Mouse (Mus musculus): ENCODE data around the gene Mrpl51. TPM values are rescaled to one million over a fixed set of nuclear protein-coding genes. Genes with fewer than 3 reads are reported as not detected.

Mrpl51 gene
- polyA plus RNA-seq, 1 experiment from 2014 or later: 184 TPM

- Histone ChIP-seq H3K36me3 (ENCODE audit: control insufficient read depth, insufficient read depth, low read length) (no peaks in the 10 kb centered on the region), H3K9ac (ENCODE audit: low read depth, low read length) (peak within 1 kb of the TSS; percentile 70), H3K4me1 (replicated peaks; ENCODE audit: control insufficient read depth, insufficient read depth, low read length) (no peaks in the 10 kb centered on the region), H3K9me3 (ENCODE audit: control insufficient read depth, low read length) (no peaks in the 10 kb centered on the region), H3K4me2 (replicated peaks; ENCODE audit: low read depth, low read length) (peak within 1 kb of the TSS; percentile 97), H3K4me3 (ENCODE audit: low read depth, low read length) (peak within 1 kb of the TSS; percentile 71), H3K27me3 (ENCODE audit: control insufficient read depth, insufficient read depth, low read length) (no peaks in the 10 kb centered on the region), H3K27ac (ENCODE audit: low read depth, low read length) (peak within 1 kb of the TSS; percentile 40; the same call in 1 of the 2 replicates)
- WGBS: under 1% methylated on average over 47 of the region's 48 CpGs
- peak; percentile 92 for DNase-seq (ENCODE audit: low spot score)
- peak; percentile 97 for ATAC-seq (ENCODE audit: low FRiP score)
These were observed 23.8 kb downstream of the Mrpl51 start, which contains the start of gene Vamp1 for GRCm38 (mm10) chr6:125215148-125215954. Gene Vamp1 (plus strand): TSS chr6:125215551.

DNA sequence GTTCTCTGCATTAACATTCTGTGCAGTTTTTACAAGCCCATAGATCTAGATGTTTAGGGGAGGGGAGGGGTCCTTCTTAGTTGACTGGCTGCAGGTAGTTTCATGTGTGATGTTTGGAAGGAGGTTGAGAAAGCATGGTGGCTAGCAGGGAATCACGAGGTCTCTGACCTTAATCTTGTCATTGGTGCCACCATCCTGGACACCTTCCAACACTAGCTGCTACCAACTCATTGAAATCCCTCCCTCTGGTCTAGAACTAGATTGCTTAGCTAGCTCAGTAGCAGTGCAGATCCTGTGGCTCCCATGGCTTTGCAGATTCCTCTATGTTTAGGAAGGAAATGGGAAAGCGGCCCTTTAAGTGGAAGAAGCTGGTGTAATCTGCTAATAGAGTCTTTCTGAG is 25.3 kb downstream of the Mrpl51 start:
- WGBS: 82% methylated on average over 2 of the region's 2 CpGs
- no peak overlapping the region for H3K4me2 ChIP-seq (replicated peaks; ENCODE audit: low read depth, low read length)
- ATAC-seq (ENCODE audit: low FRiP score) (no peak), DNase-seq (ENCODE audit: low spot score) (no peak)
- H3K4me1 ChIP-seq (replicated peaks; ENCODE audit: control insufficient read depth, insufficient read depth, low read length): no peaks in the 10 kb centered on the region
- H3K9me3 ChIP-seq (ENCODE audit: control insufficient read depth, low read length): no peaks in the 10 kb centered on the region
- no peak overlapping the region for H3K27ac ChIP-seq (ENCODE audit: low read depth, low read length)
- no peak overlapping the region for H3K9ac ChIP-seq (ENCODE audit: low read depth, low read length)
- no peak overlapping the region for H3K4me3 ChIP-seq (ENCODE audit: low read depth, low read length)
- no peaks in the 10 kb centered on the region for H3K27me3 ChIP-seq (ENCODE audit: control insufficient read depth, insufficient read depth, low read length)
- H3K36me3 ChIP-seq (ENCODE audit: control insufficient read depth, insufficient read depth, low read length): no peaks in the 10 kb centered on the region

GRCm38 (mm10) chr6:125217899-125218298 is 26.3 kb downstream of the Mrpl51 start:
- no peaks in the 10 kb centered on the region for H3K36me3 ChIP-seq (ENCODE audit: control insufficient read depth, insufficient read depth, low read length)

GRCm38 (mm10) chr6:125218963-125219362 is 27.4 kb downstream of the Mrpl51 start:
- Histone ChIP-seq H3K36me3 (ENCODE audit: control insufficient read depth, insufficient read depth, low read length) (no peaks in the 10 kb centered on the region), H3K4me3 (ENCODE audit: low read depth, low read length) (no peak overlapping the region), H3K27ac (ENCODE audit: low read depth, low read length) (no peak overlapping the region), H3K9ac (ENCODE audit: low read depth, low read length) (no peak overlapping the region), H3K4me1 (replicated peaks; ENCODE audit: control insufficient read depth, insufficient read depth, low read length) (no peaks in the 10 kb centered on the region), H3K9me3 (ENCODE audit: control insufficient read depth, low read length) (no peaks in the 10 kb centered on the region), H3K4me2 (replicated peaks; ENCODE audit: low read depth, low read length) (no peak overlapping the region), H3K27me3 (ENCODE audit: control insufficient read depth, insufficient read depth, low read length) (no peaks in the 10 kb centered on the region)
- DNase-seq (ENCODE audit: low spot score) (peak; percentile 70), ATAC-seq (ENCODE audit: low FRiP score) (no peak)
- 80% methylated on average over 4 of the region's 4 CpGs for WGBS

More at GRCm38 (mm10) chr6:125217899-125218298, 26.3 kb downstream of the Mrpl51 start:
- Histone ChIP-seq H3K9me3 (ENCODE audit: control insufficient read depth, low read length) (no peaks in the 10 kb centered on the region), H3K9ac (ENCODE audit: low read depth, low read length) (no peak overlapping the region), H3K27ac (ENCODE audit: low read depth, low read length) (no peak overlapping the region), H3K4me1 (replicated peaks; ENCODE audit: control insufficient read depth, insufficient read depth, low read length) (no peaks in the 10 kb centered on the region), H3K27me3 (ENCODE audit: control insufficient read depth, insufficient read depth, low read length) (no peaks in the 10 kb centered on the region), H3K4me3 (ENCODE audit: low read depth, low read length) (no peak overlapping the region), H3K4me2 (replicated peaks; ENCODE audit: low read depth, low read length) (no peak overlapping the region)
- ATAC-seq (ENCODE audit: low FRiP score): no peak
- no peak for DNase-seq (ENCODE audit: low spot score)
- 91% methylated on average over 11 of the region's 11 CpGs for WGBS

GRCm38 (mm10) chr6:125221115-125221745 is 29.6 kb downstream of the Mrpl51 start:
- H3K9ac ChIP-seq (ENCODE audit: low read depth, low read length): no peak overlapping the region
- H3K4me2 ChIP-seq (replicated peaks; ENCODE audit: low read depth, low read length): no peak overlapping the region
- ATAC-seq (ENCODE audit: low FRiP score) (no peak), DNase-seq (ENCODE audit: low spot score) (no peak)
- H3K27me3 ChIP-seq (ENCODE audit: control insufficient read depth, insufficient read depth, low read length): no peaks in the 10 kb centered on the region
- no peaks in the 10 kb centered on the region for H3K4me1 ChIP-seq (replicated peaks; ENCODE audit: control insufficient read depth, insufficient read depth, low read length)
- no peaks in the 10 kb centered on the region for H3K9me3 ChIP-seq (ENCODE audit: control insufficient read depth, low read length)
- H3K36me3 ChIP-seq (ENCODE audit: control insufficient read depth, insufficient read depth, low read length): no peaks in the 10 kb centered on the region
- 89% methylated on average over 19 of the region's 20 CpGs for WGBS
- H3K27ac ChIP-seq (ENCODE audit: low read depth, low read length): no peak overlapping the region
- no peak overlapping the region for H3K4me3 ChIP-seq (ENCODE audit: low read depth, low read length)

DNA sequence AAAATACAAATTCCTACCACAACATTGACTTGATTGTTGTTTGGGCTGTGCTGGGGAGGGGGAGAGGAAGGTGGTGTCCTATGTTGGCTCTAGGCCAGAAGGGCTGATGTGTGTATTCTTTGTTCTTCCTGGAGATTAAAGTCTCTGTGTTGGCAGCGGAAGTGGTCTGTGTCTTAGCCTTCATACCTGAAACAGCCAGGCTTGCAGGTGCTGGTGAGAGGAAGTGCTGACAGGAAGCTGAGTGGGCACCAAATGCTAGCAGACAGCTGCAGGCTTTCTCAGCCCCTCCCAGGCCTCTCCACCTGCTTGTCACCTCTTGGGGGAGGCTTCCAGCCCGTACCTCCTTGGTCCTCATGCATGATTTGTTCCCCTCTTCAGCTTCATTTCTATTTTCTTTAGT is 30.5 kb downstream of the Mrpl51 start:
- no peaks in the 10 kb centered on the region for H3K27me3 ChIP-seq (ENCODE audit: control insufficient read depth, insufficient read depth, low read length)
- ATAC-seq (ENCODE audit: low FRiP score): no peak
- no peaks in the 10 kb centered on the region for H3K36me3 ChIP-seq (ENCODE audit: control insufficient read depth, insufficient read depth, low read length)
- no peak overlapping the region for H3K9ac ChIP-seq (ENCODE audit: low read depth, low read length)
- H3K9me3 ChIP-seq (ENCODE audit: control insufficient read depth, low read length): no peaks in the 10 kb centered on the region
- no peak overlapping the region for H3K4me2 ChIP-seq (replicated peaks; ENCODE audit: low read depth, low read length)
- DNase-seq (ENCODE audit: low spot score): no peak
- H3K27ac ChIP-seq (ENCODE audit: low read depth, low read length): no peak overlapping the region
- H3K4me3 ChIP-seq (ENCODE audit: low read depth, low read length): no peak overlapping the region
- WGBS: 74% methylated on average over 2 of the region's 2 CpGs
- no peaks in the 10 kb centered on the region for H3K4me1 ChIP-seq (replicated peaks; ENCODE audit: control insufficient read depth, insufficient read depth, low read length)

- Histone ChIP-seq H3K9me3 (ENCODE audit: control insufficient read depth, low read length) (no peaks in the 10 kb centered on the region), H3K9ac (ENCODE audit: low read depth, low read length) (no peak overlapping the region), H3K27me3 (ENCODE audit: control insufficient read depth, insufficient read depth, low read length) (no peaks in the 10 kb centered on the region), H3K4me2 (replicated peaks; ENCODE audit: low read depth, low read length) (no peak overlapping the region), H3K4me3 (ENCODE audit: low read depth, low read length) (no peak overlapping the region), H3K4me1 (replicated peaks; ENCODE audit: control insufficient read depth, insufficient read depth, low read length) (no peaks in the 10 kb centered on the region), H3K27ac (ENCODE audit: low read depth, low read length) (no peak overlapping the region), H3K36me3 (ENCODE audit: control insufficient read depth, insufficient read depth, low read length) (no peaks in the 10 kb centered on the region)
- 84% methylated on average over 3 of the region's 3 CpGs for WGBS
- no peak for DNase-seq (ENCODE audit: low spot score)
- ATAC-seq (ENCODE audit: low FRiP score): no peak
These were observed 31.0 kb downstream of the Mrpl51 start for GRCm38 (mm10) chr6:125222577-125222976.

- Histone ChIP-seq H3K27me3 (ENCODE audit: control insufficient read depth, insufficient read depth, low read length) (no peaks in the 10 kb centered on the region), H3K9me3 (ENCODE audit: control insufficient read depth, low read length) (no peaks in the 10 kb centered on the region), H3K4me3 (ENCODE audit: low read depth, low read length) (no peak overlapping the region), H3K9ac (ENCODE audit: low read depth, low read length) (no peak overlapping the region), H3K36me3 (ENCODE audit: control insufficient read depth, insufficient read depth, low read length) (no peaks in the 10 kb centered on the region), H3K4me2 (replicated peaks; ENCODE audit: low read depth, low read length) (no peak overlapping the region), H3K27ac (ENCODE audit: low read depth, low read length) (no peak overlapping the region), H3K4me1 (replicated peaks; ENCODE audit: control insufficient read depth, insufficient read depth, low read length) (no peaks in the 10 kb centered on the region)
- DNase-seq (ENCODE audit: low spot score): no peak
- WGBS: 83% methylated on average over 5 of the region's 5 CpGs
- ATAC-seq (ENCODE audit: low FRiP score): no peak
These were observed 34.0 kb downstream of the Mrpl51 start for GRCm38 (mm10) chr6:125225518-125226115.
